Mouse (Mus musculus) G1E-ER4 (cell line): Measurements from ENCODE around the gene Serpinb6b. TPM values are rescaled to one million over a fixed set of nuclear protein-coding genes. Genes with fewer than 3 reads are reported as not detected.

Experiments
- GATA1 ChIP-seq: IDR thresholded peaks from one replicate; pipeline ENCODE4 v1.8.0; 2012; ENCODE audit warnings: low read length, inconsistent platforms
- polyA plus RNA-seq: library from polyadenylated mRNA; stranded (reverse); fragments of >175 nt; gene quantifications from 2 replicates; pipeline ENCODE4 v1.2.3, GENCODE M21; 2012

The Serpinb6b gene
- polyA plus RNA-seq, 1 experiment: not detected

GRCm38 (mm10) chr13:32969641-32970040, 4.6 kb downstream of the Serpinb6b start:
- TF ChIP-seq GATA1: no peak

DNA sequence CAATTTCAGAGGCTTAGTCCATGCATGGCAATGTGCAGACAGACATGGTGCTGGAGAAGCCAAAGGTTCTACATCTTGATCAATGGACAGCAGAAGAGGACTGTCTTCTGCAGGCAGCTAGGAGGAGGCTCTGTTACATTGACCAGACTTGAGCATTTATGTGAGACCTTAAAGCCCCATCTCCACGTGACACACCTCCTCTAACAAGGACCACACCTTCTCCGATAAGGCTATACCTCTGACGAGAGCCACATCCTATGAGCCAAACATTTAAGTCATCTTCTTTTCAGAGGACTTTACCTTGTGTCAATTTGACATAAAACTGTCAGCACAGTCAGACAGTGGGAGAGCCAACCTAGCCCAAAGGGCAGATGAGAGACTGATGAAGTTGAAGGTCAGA, 5.8 kb downstream of the Serpinb6b start:
- TF ChIP-seq GATA1: no peak

DNA sequence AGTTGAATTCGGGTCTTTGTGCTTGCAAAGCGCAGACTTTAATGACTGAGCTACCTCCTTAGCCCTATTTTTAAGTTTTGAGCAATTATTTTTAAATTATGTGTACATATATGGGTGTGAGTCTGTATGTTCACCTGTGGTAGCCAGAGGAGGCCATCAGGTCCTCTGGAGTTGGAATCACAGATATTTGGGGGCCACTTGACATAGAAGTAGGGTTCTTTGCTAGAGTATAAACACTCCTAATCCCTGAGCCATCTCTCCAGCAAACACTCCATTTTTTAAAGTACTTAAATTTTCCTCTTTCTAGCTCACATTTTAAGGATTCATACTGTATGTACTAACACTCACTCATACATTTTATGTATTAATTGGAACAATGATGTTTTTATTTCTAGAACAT, 9.3 kb downstream of the Serpinb6b start:
- TF ChIP-seq GATA1: no peak

DNA sequence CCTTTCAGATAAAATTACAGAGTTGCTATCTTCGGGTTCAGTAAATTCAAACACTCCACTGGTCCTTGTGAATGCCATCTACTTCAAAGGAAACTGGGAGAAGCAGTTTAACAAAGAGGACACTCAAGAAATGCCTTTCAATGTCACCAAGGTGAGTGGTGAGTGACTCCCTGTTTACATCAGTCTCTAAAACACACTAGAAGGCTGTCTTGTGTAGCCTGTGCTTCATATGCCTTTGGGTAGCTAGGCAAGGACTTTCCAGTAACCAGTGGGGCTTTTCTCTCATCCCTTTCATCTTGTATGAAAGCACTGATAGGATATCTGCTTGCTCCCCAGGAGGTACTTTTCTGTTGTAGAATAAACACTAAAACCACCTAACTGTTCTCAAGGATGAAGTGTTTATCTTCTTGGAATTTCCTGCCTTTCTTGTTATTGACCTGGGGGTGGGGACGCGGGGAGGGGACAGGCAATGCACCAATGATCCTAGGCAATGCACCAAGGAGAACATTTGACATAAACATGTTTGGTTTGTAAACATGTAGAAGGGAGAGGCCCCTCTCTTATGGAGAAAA, 10.0 kb downstream of the Serpinb6b start:
- no peak for TF ChIP-seq GATA1

DNA sequence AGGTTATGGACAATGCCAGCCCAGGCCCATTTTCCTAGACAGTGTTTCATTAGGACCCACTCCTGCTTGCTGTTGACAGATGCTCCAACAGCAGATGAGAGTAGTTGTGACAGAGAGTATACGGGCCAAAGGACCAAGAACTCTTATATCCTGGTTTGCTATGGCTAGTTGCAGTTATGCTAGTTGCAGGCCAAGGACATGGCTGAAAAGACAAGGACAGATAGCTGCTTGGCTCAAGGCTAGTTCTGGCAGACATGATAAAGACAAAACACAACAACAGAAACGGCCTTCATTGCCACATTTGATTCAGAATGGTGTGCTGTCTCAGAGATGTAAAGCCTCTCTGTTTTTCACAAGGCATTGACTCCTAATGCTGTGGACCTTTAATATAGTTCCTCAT, 10.7 kb downstream of the Serpinb6b start:
- no peak for TF ChIP-seq GATA1

- no peak for TF ChIP-seq GATA1
Measured at GRCm38 (mm10) chr13:32982556-32983042, 17.6 kb downstream of the Serpinb6b start.

GRCm38 (mm10) chr13:32986256-32986655, 21.2 kb downstream of the Serpinb6b start:
- no peak for TF ChIP-seq GATA1

- TF ChIP-seq GATA1: no peak
Measured at GRCm38 (mm10) chr13:32993152-32993893, 28.3 kb downstream of the Serpinb6b start.

DNA sequence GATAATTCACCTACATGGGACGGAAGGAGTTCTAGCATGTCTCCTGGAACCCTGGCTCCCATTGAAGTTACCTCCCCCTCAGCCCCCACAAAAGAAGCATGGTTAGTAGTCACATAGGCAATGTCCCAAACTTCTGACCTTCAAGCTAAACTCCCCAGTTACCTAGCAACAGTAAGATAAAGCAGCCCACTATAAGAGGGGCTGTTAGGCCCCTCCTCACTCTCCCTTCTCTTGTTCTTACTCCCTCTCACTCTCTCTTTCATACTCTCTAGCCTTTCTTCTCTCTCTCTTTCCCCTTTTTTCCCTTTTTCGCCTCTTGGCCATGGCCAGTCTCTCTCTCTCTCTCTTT, 28.9 kb downstream of the Serpinb6b start:
- TF ChIP-seq GATA1: no peak

DNA sequence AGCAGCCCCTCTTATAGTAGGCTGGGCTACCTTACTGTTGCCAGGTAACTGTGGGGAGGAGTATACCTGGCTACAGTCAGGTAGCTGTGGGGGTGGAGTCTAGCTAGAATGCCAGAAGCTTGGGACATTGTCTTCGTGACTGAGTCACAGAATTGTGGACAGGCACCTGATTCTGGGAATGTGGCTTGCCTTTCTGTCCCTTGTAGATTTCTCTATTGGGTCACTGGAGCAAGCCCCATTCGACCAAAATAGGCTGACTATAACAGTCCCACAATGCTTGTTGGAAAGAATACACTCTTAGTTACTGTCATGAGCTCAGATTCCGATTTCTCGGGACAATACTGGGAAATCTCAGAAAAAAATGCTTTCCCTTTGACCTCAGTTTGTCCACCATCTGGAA, 30.0 kb downstream of the Serpinb6b start:
- no peak for TF ChIP-seq GATA1

DNA sequence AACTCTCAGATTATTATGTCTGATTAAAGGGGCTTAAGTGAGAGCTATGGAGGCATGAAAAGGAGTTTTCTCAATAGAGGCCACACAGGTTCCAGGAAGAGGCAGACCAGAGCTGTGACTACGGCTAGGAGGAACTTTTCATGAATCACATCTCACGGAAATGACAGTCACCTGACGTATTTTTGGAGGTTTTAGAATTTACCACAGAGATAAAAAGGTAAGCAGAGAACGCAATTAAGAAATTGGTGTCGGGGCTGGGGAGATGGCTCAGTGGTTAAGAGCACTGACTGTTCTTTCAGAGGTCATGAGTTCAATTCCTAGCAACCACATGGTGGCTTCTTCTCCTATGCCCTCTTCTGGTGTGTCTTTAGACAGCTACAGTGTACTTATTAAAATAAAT, 36.3 kb downstream of the Serpinb6b start:
- no peak for TF ChIP-seq GATA1

- TF ChIP-seq GATA1: no peak
Measured at GRCm38 (mm10) chr13:33002950-33003349, 37.9 kb downstream of the Serpinb6b start, which contains the start of gene Serpinb9. Gene Serpinb9, plus strand, starts transcription at chr13:33003250.

DNA sequence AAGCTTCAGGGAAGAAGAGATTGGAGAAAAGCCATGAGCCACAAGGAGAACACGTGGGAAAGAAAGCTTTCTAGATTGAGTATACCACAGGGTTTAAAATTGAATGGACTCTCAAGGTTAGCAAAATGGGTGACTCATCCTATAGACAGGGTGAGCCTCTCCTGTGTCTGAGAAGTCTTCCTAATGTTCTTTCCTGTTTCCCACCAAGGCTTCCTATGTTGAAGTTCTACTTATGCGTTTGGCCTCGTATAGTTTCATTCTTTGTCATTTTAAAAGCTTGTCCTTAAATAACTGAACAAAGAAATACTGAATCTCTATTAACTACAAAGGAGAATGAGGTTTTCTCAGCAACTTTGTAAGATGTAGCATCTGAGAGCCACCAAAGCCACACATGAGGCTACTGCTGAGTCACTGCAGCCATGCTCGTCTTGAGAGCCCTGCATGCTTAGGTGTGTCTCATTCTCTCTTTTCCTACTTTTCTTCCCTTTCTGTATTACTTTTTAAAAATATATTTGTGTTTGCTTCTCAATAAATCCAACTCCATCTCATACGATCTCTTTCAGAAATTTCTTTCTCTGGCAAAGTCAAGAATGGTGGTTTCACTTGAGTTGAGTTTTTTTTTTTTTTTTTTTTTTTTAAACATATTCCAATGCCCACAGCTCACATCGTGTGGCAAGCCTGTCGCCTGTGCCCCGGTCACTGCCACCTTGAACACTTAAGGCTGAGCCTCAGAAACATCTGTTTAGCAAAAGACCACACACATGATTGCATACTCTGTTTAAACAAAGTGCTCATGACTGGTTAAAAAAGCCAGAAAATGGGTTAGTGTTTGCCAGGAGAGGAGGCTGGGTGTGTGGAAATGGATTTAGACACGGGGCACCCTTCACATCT, 38.8 kb downstream of the Serpinb6b start:
- no peak for TF ChIP-seq GATA1

DNA sequence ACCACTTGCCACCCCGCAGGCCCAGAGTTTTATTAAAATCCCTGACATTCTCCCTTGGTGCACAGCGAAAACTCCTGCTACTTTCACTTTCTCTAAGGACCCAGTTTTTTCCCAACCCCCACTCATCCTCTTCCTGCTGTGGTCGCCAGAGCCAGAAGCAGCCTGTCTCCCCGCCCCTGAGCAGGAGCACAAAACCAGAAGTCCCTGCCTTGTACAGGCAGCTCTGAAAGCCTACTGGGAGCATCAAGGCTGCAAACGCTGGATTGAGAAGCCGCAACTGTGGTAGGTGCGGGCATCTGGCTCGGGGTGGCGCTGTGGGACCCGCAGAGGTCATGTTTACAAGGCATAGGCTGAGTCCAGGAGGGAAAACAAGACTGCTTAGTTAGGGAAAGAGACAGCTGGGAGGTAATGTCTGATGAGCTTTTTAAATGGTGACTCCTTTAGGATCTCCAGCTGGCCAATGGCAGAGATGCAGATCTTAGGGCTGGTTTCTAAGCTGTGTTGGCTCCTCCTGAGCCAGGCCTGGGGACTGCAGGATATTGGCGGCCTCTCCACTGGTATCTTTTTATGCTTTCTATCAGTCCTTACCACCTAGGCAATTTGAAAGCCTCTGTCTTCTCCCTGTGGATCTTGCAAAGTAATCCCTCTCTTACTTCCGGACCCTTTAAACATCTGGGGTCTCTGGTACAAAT, 39.6 kb downstream of the Serpinb6b start:
- TF ChIP-seq GATA1: no peak

DNA sequence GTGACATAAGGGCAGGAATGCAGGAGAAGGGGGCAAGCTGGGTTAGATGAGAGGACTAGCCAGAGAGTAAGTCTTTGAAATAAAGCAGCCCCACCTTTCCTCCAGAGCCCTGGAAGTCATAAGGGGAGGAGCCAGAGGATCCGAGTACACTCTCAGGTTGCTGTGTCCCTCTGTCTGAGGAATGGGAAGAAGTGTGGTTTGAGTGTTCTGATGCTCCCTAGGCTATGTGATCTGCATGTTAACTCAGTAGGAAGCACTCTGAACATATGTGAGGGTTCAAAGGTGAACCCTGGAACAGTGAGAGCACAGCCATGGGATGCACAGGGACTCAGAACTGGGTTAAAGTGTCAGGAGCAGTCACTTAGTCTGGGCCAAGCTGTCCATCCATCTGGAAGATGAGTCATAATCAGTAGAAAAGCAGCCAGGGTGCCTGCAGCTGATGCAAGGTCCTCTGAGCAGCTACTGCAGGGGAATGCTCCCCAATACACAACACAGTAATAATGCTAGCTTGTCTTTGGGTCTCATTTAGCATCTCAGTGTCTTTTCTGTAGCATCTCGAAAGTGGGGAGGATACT, 40.6 kb downstream of the Serpinb6b start:
- TF ChIP-seq GATA1: no peak
